1 mouse cellular context compared by ENCODE assay signal in the genomic region with DNA sequence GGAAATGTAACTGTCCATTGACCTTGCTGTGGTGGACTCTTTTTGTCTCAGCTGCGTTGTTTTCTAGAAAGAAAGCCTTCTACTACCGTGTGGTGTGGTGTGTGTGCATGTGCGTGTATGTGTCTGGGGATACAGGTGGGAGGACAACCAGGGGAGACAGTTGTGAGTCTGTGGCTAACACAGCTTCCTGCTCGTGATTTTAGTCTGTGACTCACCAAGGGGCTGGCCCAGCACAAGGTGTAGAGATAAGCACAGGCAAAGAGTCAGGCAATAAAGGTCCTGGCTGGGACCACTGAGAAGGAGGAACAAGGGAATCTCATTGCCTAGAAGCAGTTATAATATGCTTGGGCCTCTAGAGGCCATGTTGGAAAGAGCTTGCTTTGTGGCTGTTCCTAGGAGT.
TF ChIP-seq lines count a peak whose summit lies in the region.

No protein-coding gene starts in this region.

TF ChIP-seq in CH12.LX, 34 proteins besides CTCF, POLR2A, EP300 and RAD21 (continued from another document):
- TF ChIP-seq JUND (conservative IDR thresholded peaks at IDR 0.05; ENCODE audit: low read depth, low read length) (no peak), ZKSCAN1 (IDR thresholded peaks at IDR 0.05; ENCODE audit: borderline replicate concordance, low read depth, low read length) (no peak)
